Mouse (Mus musculus) CH12.LX (cell line): ENCODE results near the gene Efs. TPM values are rescaled to one million over a fixed set of nuclear protein-coding genes. Genes with fewer than 3 reads are reported as not detected.

Experiments used
- DNase-seq: peaks from one replicate; pipeline ENCODE4 v3.0.0-alpha.2; 2013; ENCODE audit errors: extremely low read depth
- H3K27ac ChIP-seq: 2 replicates; pipeline ENCODE4 v1.5.1; 2012; ENCODE audit warnings: low read depth, mild to moderate bottlenecking, control low read depth, moderate library complexity; ENCODE audit not compliant: insufficient read depth
- H3K27me3 ChIP-seq: replicated peaks from 2 replicates; pipeline ENCODE3; 2012; ENCODE audit warnings: inconsistent platforms
- H3K36me3 ChIP-seq, 2 experiments: replicated peaks in 1 of 2; 2 replicates each; pipeline versions ENCODE3 to v1.6.1; 2012; ENCODE audit warnings: inconsistent platforms in 1 of 2, low read length in 1 of 2, mild to moderate bottlenecking in 1 of 2, mixed read lengths in 1 of 2, moderate library complexity in 1 of 2; ENCODE audit not compliant: control insufficient read depth in 1 of 2, insufficient read depth in 1 of 2
- H3K4me1 ChIP-seq, 2 experiments: 2 replicates each; pipeline ENCODE4 v1.6.1; 2012; ENCODE audit warnings: inconsistent platforms in 1 of 2, moderate library complexity in 1 of 2; ENCODE audit not compliant: insufficient read depth in 2 of 2, control insufficient read depth in 1 of 2
- H3K4me2 ChIP-seq: 2 replicates; pipeline ENCODE4 v1.6.1; 2012; ENCODE audit warnings: low read depth, mild to moderate bottlenecking, control low read depth; ENCODE audit not compliant: poor library complexity, insufficient read depth, severe bottlenecking
- H3K4me3 ChIP-seq, 3 experiments: fragments of 150-350 bp in 1 of 3; sonication (generic) in 1 of 3; replicated peaks in 1 of 3; 2 replicates each; pipeline versions ENCODE3 to v1.5.1; 2011 to 2012; ENCODE audit warnings: low read depth in 2 of 3, low read length in 2 of 3, mild to moderate bottlenecking in 2 of 3, moderate library complexity in 2 of 3, control low read depth in 1 of 3, improper control_type of control experiment in 1 of 3, inconsistent platforms in 1 of 3, mixed read lengths in 1 of 3; ENCODE audit not compliant: poor library complexity in 1 of 3
- H3K79me2 ChIP-seq: replicated peaks from 2 replicates; pipeline ENCODE4 v1.6.1; 2012; ENCODE audit warnings: mild to moderate bottlenecking, moderate library complexity; ENCODE audit not compliant: control insufficient read depth, poor library complexity, insufficient read depth, severe bottlenecking; ENCODE audit errors: extremely low read depth
- H3K9ac ChIP-seq: 2 replicates; pipeline ENCODE4 v1.6.1; 2012; ENCODE audit warnings: low read depth, mild to moderate bottlenecking, control low read depth, moderate library complexity; ENCODE audit not compliant: insufficient read depth
- H3K9me3 ChIP-seq: replicated peaks from 2 replicates; pipeline ENCODE3; 2012; ENCODE audit warnings: low read length, inconsistent platforms, mixed read lengths
- BHLHE40 ChIP-seq: IDR thresholded peaks from 2 replicates; pipeline ENCODE4 v1.6.1; 2011; ENCODE audit warnings: mild to moderate bottlenecking, low read depth, low read length, improper control_type of control experiment
- CHD1 ChIP-seq: IDR thresholded peaks from 2 replicates; pipeline ENCODE4 v1.6.1; 2012; ENCODE audit warnings: low read depth, low read length, improper control_type of control experiment, inconsistent platforms
- CHD2 ChIP-seq: IDR thresholded peaks from 2 replicates; pipeline ENCODE4 v1.6.1; 2011; ENCODE audit warnings: low read length, improper control_type of control experiment
- CTCF ChIP-seq, 2 experiments: IDR thresholded peaks in 1 of 2; conservative IDR thresholded peaks in 1 of 2; 2 replicates each; pipeline ENCODE4 v1.5.1; 2011 to 2012; ENCODE audit warnings: low read depth in 2 of 2, low read length in 2 of 2, improper control_type of control experiment in 1 of 2, inconsistent platforms in 1 of 2, mild to moderate bottlenecking in 1 of 2, moderate library complexity in 1 of 2
- ELF1 ChIP-seq: IDR thresholded peaks from 2 replicates; pipeline ENCODE4 v1.6.1; 2014; ENCODE audit warnings: low read depth, mild to moderate bottlenecking, inconsistent platforms, low read length, improper control_type of control experiment
- EP300 ChIP-seq: IDR thresholded peaks from 2 replicates; pipeline ENCODE4 v1.6.1; 2011; ENCODE audit warnings: low read length, improper control_type of control experiment
- IRF4 ChIP-seq: IDR thresholded peaks from 2 replicates; pipeline ENCODE4 v1.6.1; 2014; ENCODE audit warnings: low read depth, mild to moderate bottlenecking, inconsistent platforms, low read length, improper control_type of control experiment
- JUN ChIP-seq: IDR thresholded peaks from 2 replicates; pipeline ENCODE4 v1.6.1; 2011; ENCODE audit warnings: low read depth, mild to moderate bottlenecking, low read length, improper control_type of control experiment, moderate library complexity; ENCODE audit not compliant: insufficient read depth
- JUND ChIP-seq: conservative IDR thresholded peaks from 2 replicates; pipeline ENCODE4 v1.6.1; 2011; ENCODE audit warnings: low read depth, low read length, improper control_type of control experiment
- KAT2A ChIP-seq: IDR thresholded peaks from 2 replicates; pipeline ENCODE4 v1.6.1; 2012; ENCODE audit warnings: low read length, improper control_type of control experiment, inconsistent platforms; ENCODE audit not compliant: insufficient replicate concordance
- MAFK ChIP-seq: IDR thresholded peaks from 2 replicates; pipeline ENCODE4 v1.6.1; 2011; ENCODE audit warnings: low read length, improper control_type of control experiment; ENCODE audit not compliant: insufficient replicate concordance
- MAX ChIP-seq: IDR thresholded peaks from 2 replicates; pipeline ENCODE4 v1.6.1; 2011; ENCODE audit warnings: low read length, improper control_type of control experiment
- MEF2A ChIP-seq: IDR thresholded peaks from 2 replicates; pipeline ENCODE4 v1.6.1; 2014; ENCODE audit warnings: low read depth, mild to moderate bottlenecking, inconsistent platforms, low read length, improper control_type of control experiment, borderline replicate concordance
- MYC ChIP-seq: IDR thresholded peaks from 2 replicates; pipeline ENCODE4 v1.6.1; 2011; ENCODE audit warnings: low read depth, mild to moderate bottlenecking, improper control_type of control experiment, low read length
- NELFE ChIP-seq: IDR thresholded peaks from 2 replicates; pipeline ENCODE4 v1.6.1; 2011; ENCODE audit warnings: low read depth, low read length, improper control_type of control experiment
- POLR2A ChIP-seq: IDR thresholded peaks from 2 replicates; pipeline ENCODE4 v1.6.1; 2011; ENCODE audit warnings: low read depth, mild to moderate bottlenecking, improper control_type of control experiment, low read length
- POLR2AphosphoS2 ChIP-seq: IDR thresholded peaks from 2 replicates; pipeline ENCODE4 v1.6.1; 2011; ENCODE audit warnings: low read depth, low read length, improper control_type of control experiment
- RAD21 ChIP-seq: IDR thresholded peaks from 2 replicates; pipeline ENCODE4 v1.6.1; 2011; ENCODE audit warnings: low read depth, mild to moderate bottlenecking, low read length, improper control_type of control experiment, moderate library complexity
- SMC3 ChIP-seq: IDR thresholded peaks from 2 replicates; pipeline ENCODE4 v1.6.1; 2011; ENCODE audit warnings: low read depth, low read length, improper control_type of control experiment
- TBP ChIP-seq: conservative IDR thresholded peaks from 2 replicates; pipeline ENCODE4 v1.6.1; 2011; ENCODE audit warnings: low read depth, low read length, improper control_type of control experiment
- UBTF ChIP-seq: IDR thresholded peaks from 2 replicates; pipeline ENCODE4 v1.6.1; 2012; ENCODE audit warnings: low read depth, mild to moderate bottlenecking, inconsistent platforms, low read length, improper control_type of control experiment, moderate library complexity
- USF1 ChIP-seq: IDR thresholded peaks from 2 replicates; pipeline ENCODE4 v1.6.1; 2014; ENCODE audit warnings: low read depth, mild to moderate bottlenecking, inconsistent platforms, low read length, improper control_type of control experiment
- USF2 ChIP-seq: conservative IDR thresholded peaks from 2 replicates; pipeline ENCODE4 v1.6.1; 2011; ENCODE audit warnings: low read depth, low read length, improper control_type of control experiment
- ZC3H11A ChIP-seq: IDR thresholded peaks from 2 replicates; pipeline ENCODE4 v1.6.1; 2012; ENCODE audit warnings: low read depth, mild to moderate bottlenecking, inconsistent platforms, low read length, improper control_type of control experiment
- ZMIZ1 ChIP-seq: IDR thresholded peaks from 2 replicates; pipeline ENCODE4 v1.6.1; 2012; ENCODE audit warnings: low read depth, mild to moderate bottlenecking, inconsistent platforms, low read length, improper control_type of control experiment
- dilution Hi-C: fragments of 300-500 bp; cut with MboI; formaldehyde crosslinking; loops from 2 replicates; pipeline ENCODE4 v1.14.3; 2020; ENCODE audit warnings: low sequenced_read_pairs; ENCODE audit not compliant: extremely low pct_unique_long_range_greater_than_20kb, extremely low pct_ligation_motif_present
- in situ Hi-C: fragments of 300-500 bp; cut with MboI; formaldehyde crosslinking; loops from 3 replicates; pipeline ENCODE4 v1.14.3; 2019; ENCODE audit warnings: low sequenced_read_pairs, low pct_ligation_motif_present, low pct_unique_long_range_greater_than_20kb, mixed read lengths
- polyA plus RNA-seq: library from polyadenylated mRNA; unstranded; fragments of >175 nt; gene quantifications from 2 replicates; pipeline ENCODE4 v1.2.1, GENCODE M21; 2012; ENCODE audit warnings: low read depth; ENCODE audit not compliant: insufficient read length
- total RNA-seq, 2 experiments: library from RNA; depleted of rRNA; stranded (reverse); fragments of 300-350 nt in 1 of 2; fragments of >200 nt in 1 of 2; gene quantifications; 2 replicates each; pipeline ENCODE4 v1.2.3; 2012 to 2014

The Efs gene
- total and polyA plus RNA-seq, 3 experiments = not detected

GRCm38 (mm10) chr14:54912886-54913285 lies 13.0 kb downstream of the Efs start, which contains the start of gene Slc22a17:
TSS of gene Slc22a17 (minus strand) at chr14:54913132.
- H3K4me3 ChIP-seq = peak within 1 kb of the TSS; percentile 36 to 74 (median 41)
- peak within 1 kb of the TSS; percentile 49; the same call in 1 of the 2 replicates for H3K4me2 ChIP-seq
- H3K9me3 ChIP-seq = no peaks in the 10 kb centered on the region
- H3K4me1 ChIP-seq = peaks cover 0 to 4% of the 10 kb centered on the region in 2 experiments; a peak in 2 of 4 replicates
- H3K36me3 ChIP-seq = no peaks in the 10 kb centered on the region
- no peaks in the 10 kb centered on the region for H3K79me2 ChIP-seq
- peaks cover 79% of the 10 kb centered on the region for H3K27me3 ChIP-seq
- H3K27ac ChIP-seq = no peak within 1 kb of the TSS
- no peak for DNase-seq
- in situ Hi-C loops = no loop called here
- dilution Hi-C loops = no loop called here
- TF ChIP-seq POLR2A (peak; percentile 58), RAD21 (no peak), CTCF (conservative IDR thresholded peaks at IDR 0.05 in 1 of 2, IDR thresholded peaks at IDR 0.05 in 1 of 2; ENCODE audit: low read depth in 2 of 2, low read length in 2 of 2) (no peak)
- peak within 1 kb of the TSS; percentile 46; the same call in 1 of the 2 replicates for H3K9ac ChIP-seq

- TF ChIP-seq ZMIZ1 = no peak
- TF ChIP-seq CHD2 = no peak
- no peak for TF ChIP-seq CTCF (conservative IDR thresholded peaks at IDR 0.05 in 1 of 2, IDR thresholded peaks at IDR 0.05 in 1 of 2; ENCODE audit: low read depth in 2 of 2, low read length in 2 of 2)
- no peak for TF ChIP-seq USF2
- TF ChIP-seq NELFE = no peak
- no peak for TF ChIP-seq KAT2A
- TF ChIP-seq MAX = no peak
- TF ChIP-seq CHD1 = no peak
- TF ChIP-seq EP300 = no peak
- no peak for TF ChIP-seq USF1
- TF ChIP-seq TBP = no peak
- no peak for TF ChIP-seq POLR2A
- Histone ChIP-seq H3K79me2 (no peaks in the 10 kb centered on the region), H3K9ac (peak overlapping the region; percentile 46; the same call in 1 of the 2 replicates), H3K4me3 (peak overlapping the region; percentile 36 to 74 (median 41)), H3K4me1 (peaks cover 0 to 4% of the 10 kb centered on the region in 2 experiments; a peak in 2 of 4 replicates), H3K36me3 (no peaks in the 10 kb centered on the region), H3K9me3 (no peaks in the 10 kb centered on the region), H3K4me2 (peak overlapping the region; percentile 49; the same call in 1 of the 2 replicates), H3K27ac (no peak overlapping the region), H3K27me3 (peaks cover 74% of the 10 kb centered on the region)
- in situ Hi-C loops (no loop called here), dilution Hi-C loops (no loop called here)
- no peak for DNase-seq
Observed at GRCm38 (mm10) chr14:54912109-54912850, 13.6 kb downstream of the Efs start.

- no peaks in the 10 kb centered on the region for H3K9me3 ChIP-seq
- H3K27me3 ChIP-seq = peaks cover 42% of the 10 kb centered on the region
- no peak overlapping the region for H3K4me3 ChIP-seq
- H3K4me1 ChIP-seq = peaks cover 0 to 4% of the 10 kb centered on the region in 2 experiments; a peak in 2 of 4 replicates
- no peak overlapping the region for H3K9ac ChIP-seq
- H3K36me3 ChIP-seq = no peaks in the 10 kb centered on the region
- no peak for DNase-seq
- TF ChIP-seq SMC3 (no peak), UBTF (no peak), EP300 (no peak), JUN (no peak), TBP (no peak), MYC (no peak), BHLHE40 (no peak), POLR2AphosphoS2 (no peak), IRF4 (no peak), MAX (no peak), MEF2A (no peak), CTCF (conservative IDR thresholded peaks at IDR 0.05 in 1 of 2, IDR thresholded peaks at IDR 0.05 in 1 of 2; ENCODE audit: low read depth in 2 of 2, low read length in 2 of 2) (no peak), ELF1 (no peak), ZC3H11A (no peak), MAFK (no peak), JUND (no peak)
- dilution Hi-C loops (no loop called here), in situ Hi-C loops (no loop called here)
- no peak overlapping the region for H3K27ac ChIP-seq
- no peak overlapping the region for H3K4me2 ChIP-seq
- no peaks in the 10 kb centered on the region for H3K79me2 ChIP-seq
Observed at GRCm38 (mm10) chr14:54908682-54909081, 17.2 kb downstream of the Efs start.
